Mouse (Mus musculus) lung, postnatal 0 days (tissue): ENCODE results near the gene Tnfrsf21.

Source experiments
- CTCF ChIP-seq: IDR thresholded peaks from 2 replicates; pipeline ENCODE4 v1.5.1; 2016; ENCODE audit warnings: antibody characterized with exemption, mild to moderate bottlenecking
- EP300 ChIP-seq: IDR thresholded peaks from 2 replicates; pipeline ENCODE4 v1.6.1; 2016; ENCODE audit warnings: antibody characterized with exemption, mild to moderate bottlenecking, control low read depth

GRCm38 (mm10) chr17:43077540-43077939 lies 61.2 kb downstream of the Tnfrsf21 start:
- TF ChIP-seq CTCF (no peak), EP300 (no peak)
